Mouse (Mus musculus): ENCODE measurements at regions not wholly inside any gene's neighbourhood (a gene's known extent, or its start where the extent isn't known, plus 50 kb on each side); places are given as distances from the start of the nearest gene placed in this dataset.

DNA sequence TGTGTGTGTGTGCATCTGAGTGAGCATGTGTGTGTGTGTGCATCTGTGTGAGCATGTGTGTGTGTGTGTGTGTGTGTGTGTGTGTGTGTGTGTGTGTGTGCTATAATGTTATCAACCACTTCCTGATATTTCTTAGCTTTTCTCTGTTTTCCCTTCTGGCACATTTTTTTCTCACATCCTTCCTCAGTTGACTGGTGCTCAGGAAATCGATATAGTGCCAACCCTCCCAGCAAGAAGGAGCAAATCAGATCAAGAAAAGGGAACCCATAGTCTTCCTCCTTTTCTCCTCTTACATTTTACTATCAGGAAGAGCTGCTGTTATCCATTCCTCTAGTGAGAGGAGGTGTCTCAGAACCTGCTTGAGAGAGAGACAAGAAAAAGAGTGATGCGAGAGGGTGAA, 136.1 kb upstream of the Cited2 start:
- no peak for TF ChIP-seq CTCF (IDR thresholded peaks at IDR 0.05; ENCODE audit: extremely low read depth, insufficient read depth, insufficient read length, insufficient replicate concordance)
- no peak for TF ChIP-seq POLR2A (IDR thresholded peaks at IDR 0.05; ENCODE audit: low read depth, low read length)

Measured in spleen, adult 2 months (tissue).